Mouse (Mus musculus) thymus, postnatal 36 days (tissue): ENCODE data around the gene Tcp11l2.
A peak's percentile ranks its signal among the peaks of the same experiment; 100 is the strongest.

Experiments
- DNase-seq, 2 experiments: peaks; one replicate each; pipeline ENCODE4 v3.0.0; 2022; ENCODE audit warnings: mixed read lengths in 2 of 2

The Tcp11l2 gene

GRCm38 (mm10) chr10:84657437-84658087, 81.1 kb downstream of the Tcp11l2 start:
- DNase-seq = no peak

DNA sequence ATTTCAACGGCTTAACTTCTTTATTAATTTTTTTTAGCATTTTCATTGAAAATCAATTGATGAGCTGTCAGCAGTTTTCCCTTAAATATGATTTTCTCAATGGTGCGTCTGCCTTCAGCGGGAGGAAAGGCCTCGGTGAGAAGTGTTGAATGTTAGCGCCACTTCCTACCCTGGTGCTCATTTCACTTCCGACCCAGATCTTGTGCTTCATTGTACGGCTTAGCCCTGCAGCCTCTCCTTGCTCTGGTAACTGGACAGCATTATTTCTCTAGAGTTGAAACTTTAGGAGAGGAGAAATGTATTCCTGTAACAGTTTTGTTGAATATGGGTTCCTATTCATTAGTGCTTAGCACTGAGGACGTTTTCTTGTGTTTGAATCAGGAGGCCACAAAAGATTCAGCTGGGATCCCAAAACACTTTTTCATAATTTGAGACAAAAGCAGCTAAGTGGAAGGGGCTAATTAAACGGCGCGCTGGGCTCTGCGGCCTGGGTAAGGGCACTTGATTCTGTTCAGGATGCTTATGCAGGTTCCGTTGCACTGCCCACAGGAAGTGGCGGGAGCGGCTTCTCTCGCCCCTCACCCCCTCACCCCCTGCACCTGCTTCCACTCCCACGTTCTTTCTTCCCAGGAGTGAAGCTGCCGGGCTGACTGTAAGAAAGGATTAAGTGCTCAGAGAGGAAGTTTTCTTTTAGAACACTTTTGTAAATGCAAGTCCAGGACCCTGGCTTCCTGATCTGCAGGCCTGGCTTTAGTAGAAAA, 81.8 kb downstream of the Tcp11l2 start:
- DNase-seq = peak; percentile 18 to 37

DNA sequence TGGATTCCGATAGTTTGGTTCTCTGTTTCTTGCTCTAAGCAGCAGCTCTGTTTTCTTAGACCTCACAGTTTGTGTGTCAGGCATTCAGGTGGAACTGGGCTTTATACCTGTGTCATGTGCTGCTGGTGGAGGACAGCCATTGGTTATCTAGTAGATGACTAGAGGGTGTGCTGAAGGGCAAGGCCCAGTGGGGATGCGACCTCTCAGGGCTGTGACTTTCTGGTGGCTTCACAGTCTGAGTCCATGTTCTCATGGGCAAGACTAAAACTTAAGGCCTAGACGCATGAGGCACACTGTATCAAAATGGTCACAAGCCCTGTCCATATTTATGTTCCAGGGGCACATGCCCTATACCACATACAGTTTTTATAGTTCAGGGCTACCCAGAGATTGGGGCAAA, 82.9 kb downstream of the Tcp11l2 start:
- no peak for DNase-seq

- no peak for DNase-seq
Observed at GRCm38 (mm10) chr10:84662138-84662537, 85.7 kb downstream of the Tcp11l2 start.
